Mouse (Mus musculus) liver, embryonic 15.5 days (tissue): ENCODE measurements around the gene C530008M17Rik. TPM values are rescaled to one million over a fixed set of nuclear protein-coding genes. Genes with fewer than 3 reads are reported as not detected.

Experiments used
- ATAC-seq: fragments of 200-750 bp; cut with Nextera tagmentation; 2 replicates; pipeline ENCODE4 v1.8.0; 2017; ENCODE audit warnings: moderate number of reproducible peaks, mild to moderate bottlenecking, moderate library complexity; ENCODE audit not compliant: insufficient read depth
- H3K27ac ChIP-seq: fragments of 300-500 bp; sonication (generic); replicated peaks from 2 replicates; pipeline ENCODE4 v1.5.1; 2015; ENCODE audit warnings: mild to moderate bottlenecking, inconsistent platforms
- H3K27me3 ChIP-seq: fragments of 300-500 bp; sonication (generic); 2 replicates; pipeline ENCODE4 v1.6.1; 2015; ENCODE audit warnings: mild to moderate bottlenecking, inconsistent platforms
- H3K36me3 ChIP-seq: fragments of 300-500 bp; sonication (generic); replicated peaks from 2 replicates; pipeline ENCODE4 v1.6.1; 2015; ENCODE audit warnings: moderate library complexity, mild to moderate bottlenecking, inconsistent platforms
- H3K4me1 ChIP-seq: fragments of 300-500 bp; sonication (generic); replicated peaks from 2 replicates; pipeline ENCODE4 v1.6.1; 2015; ENCODE audit warnings: inconsistent platforms
- H3K4me2 ChIP-seq: fragments of 300-500 bp; sonication (generic); 2 replicates; pipeline ENCODE4 v1.6.1; 2015; ENCODE audit warnings: moderate library complexity, mild to moderate bottlenecking, inconsistent platforms
- H3K4me3 ChIP-seq: fragments of 300-500 bp; sonication (generic); replicated peaks from 2 replicates; pipeline ENCODE4 v1.5.1; 2015; ENCODE audit warnings: mild to moderate bottlenecking, inconsistent platforms
- H3K9ac ChIP-seq: fragments of 300-500 bp; sonication (generic); 2 replicates; pipeline ENCODE4 v1.6.1; 2015; ENCODE audit warnings: moderate library complexity, mild to moderate bottlenecking, inconsistent platforms
- H3K9me3 ChIP-seq: fragments of 300-500 bp; sonication (generic); replicated peaks from 2 replicates; pipeline ENCODE4 v1.6.1; 2016; ENCODE audit warnings: inconsistent platforms
- WGBS: fragments of 180-500 bp; shearing (Covaris S2); methylation state at CpG from one replicate; pipeline ENCODE4 v1.1.7; 2015; ENCODE audit warnings: mixed read lengths; ENCODE audit not compliant: insufficient replicate concordance; 5-methylcytosine and 5-hydroxymethylcytosine counted together
- polyA plus RNA-seq: library from polyadenylated mRNA; unstranded; fragments of >200 nt; fragmentation: Nextera tagmentation; extraction: Ambion mirVana; gene quantifications from 2 replicates; pipeline ENCODE4 v1.2.1, GENCODE M21; 2015

C530008M17Rik gene
- polyA plus RNA-seq, 1 experiment from 2014 or later = 7.5 TPM

DNA sequence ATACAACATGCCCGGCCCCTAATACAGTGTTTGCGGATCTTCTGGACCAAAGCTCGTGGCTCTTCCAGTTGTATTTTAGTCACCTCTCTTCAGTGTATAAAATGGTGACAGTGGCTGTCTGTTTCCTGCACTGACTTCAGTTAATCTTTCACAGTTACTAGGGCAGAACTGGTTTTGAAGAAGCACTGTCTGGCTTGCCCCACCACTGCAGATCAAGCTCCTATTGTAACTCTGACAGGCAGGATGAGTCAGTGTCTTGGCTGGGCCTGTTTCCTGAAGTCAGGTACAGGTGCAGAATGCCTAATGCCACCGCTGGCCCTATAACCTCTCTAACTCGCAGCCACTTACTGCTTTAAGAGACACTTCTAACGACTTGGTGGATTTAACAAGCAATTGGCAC, 152.7 kb downstream of the C530008M17Rik start:
- H3K9ac ChIP-seq = no peak overlapping the region
- no peaks in the 10 kb centered on the region for H3K4me1 ChIP-seq
- no peaks in the 10 kb centered on the region for H3K36me3 ChIP-seq
- no peak for ATAC-seq
- no peak overlapping the region for H3K4me3 ChIP-seq
- no peak overlapping the region for H3K27ac ChIP-seq
- H3K27me3 ChIP-seq = no peaks in the 10 kb centered on the region
- 76% methylated on average over 6 of the region's 6 CpGs for WGBS
- no peaks in the 10 kb centered on the region for H3K9me3 ChIP-seq
- H3K4me2 ChIP-seq = no peak overlapping the region

DNA sequence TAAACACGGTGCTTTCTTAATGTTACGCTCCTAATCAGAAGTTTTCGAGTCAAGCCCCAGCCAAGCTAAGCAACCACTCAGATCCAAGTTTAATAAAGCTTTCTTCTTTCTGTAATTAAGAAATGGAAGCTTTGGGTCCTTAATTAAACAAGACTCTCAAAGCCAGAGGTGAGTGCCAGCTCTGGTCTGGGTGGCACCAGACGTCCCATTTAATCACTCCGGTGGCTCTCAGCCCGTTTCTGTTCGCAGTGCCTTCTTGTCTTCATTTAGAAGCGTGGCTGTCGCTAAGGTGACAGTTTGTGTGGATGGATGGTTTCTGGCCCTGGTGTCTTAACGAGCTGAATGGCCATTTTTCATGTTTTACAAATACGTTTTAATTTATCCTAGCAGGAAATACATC, 158.7 kb downstream of the C530008M17Rik start:
- Histone ChIP-seq H3K9ac (no peak overlapping the region), H3K27me3 (no peaks in the 10 kb centered on the region), H3K4me3 (no peak overlapping the region), H3K36me3 (no peaks in the 10 kb centered on the region), H3K4me1 (no peaks in the 10 kb centered on the region), H3K9me3 (no peaks in the 10 kb centered on the region), H3K27ac (no peak overlapping the region), H3K4me2 (no peak overlapping the region)
- no peak for ATAC-seq
- 80% methylated on average over 11 of the region's 11 CpGs for WGBS

DNA sequence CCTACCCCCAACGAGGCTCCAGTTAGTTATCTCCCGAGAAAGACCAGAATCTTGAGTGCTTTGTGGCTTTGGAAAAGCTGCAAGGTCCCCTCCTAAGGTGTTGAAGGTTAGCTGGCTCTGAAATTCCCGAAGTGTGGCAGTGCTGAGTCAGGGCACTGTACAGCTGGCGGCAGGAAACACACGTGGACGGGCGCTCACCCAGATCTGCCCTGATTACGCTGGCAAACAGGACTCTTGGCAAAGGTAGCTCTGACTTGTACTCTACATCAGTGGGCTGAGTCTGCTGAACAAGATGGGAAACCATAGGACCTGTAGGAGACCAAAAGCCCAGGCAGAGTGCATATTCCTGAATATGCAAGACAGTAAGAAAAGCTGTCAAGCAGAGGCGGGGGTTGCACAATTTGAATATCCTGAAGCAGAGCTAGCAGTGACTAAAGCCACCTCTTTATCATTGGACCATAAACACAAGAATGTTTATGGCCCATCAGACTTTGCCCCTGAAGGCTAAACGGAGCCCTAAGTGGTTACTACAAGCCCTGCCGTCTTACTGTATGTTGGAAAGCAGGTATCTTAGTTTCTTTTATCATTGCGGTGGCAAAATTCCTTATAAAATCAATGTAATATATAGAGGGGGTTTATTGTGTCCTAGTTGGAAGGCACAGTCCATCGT, 159.6 kb downstream of the C530008M17Rik start:
- WGBS = 62% methylated on average over 13 of the region's 13 CpGs
- H3K36me3 ChIP-seq = no peaks in the 10 kb centered on the region
- no peak overlapping the region for H3K27ac ChIP-seq
- no peaks in the 10 kb centered on the region for H3K9me3 ChIP-seq
- no peak overlapping the region for H3K9ac ChIP-seq
- H3K4me3 ChIP-seq = no peak overlapping the region
- ATAC-seq = no peak
- H3K4me1 ChIP-seq = no peaks in the 10 kb centered on the region
- H3K27me3 ChIP-seq = no peaks in the 10 kb centered on the region
- no peak overlapping the region for H3K4me2 ChIP-seq

- WGBS = 78% methylated on average over 5 of the region's 5 CpGs
- Histone ChIP-seq H3K27ac (no peak overlapping the region), H3K4me1 (no peaks in the 10 kb centered on the region), H3K9ac (no peak overlapping the region), H3K36me3 (no peaks in the 10 kb centered on the region), H3K4me2 (no peak overlapping the region), H3K27me3 (no peaks in the 10 kb centered on the region), H3K9me3 (no peaks in the 10 kb centered on the region), H3K4me3 (no peak overlapping the region)
- no peak for ATAC-seq
Measured at GRCm38 (mm10) chr5:76816748-76817147, 160.4 kb downstream of the C530008M17Rik start.

GRCm38 (mm10) chr5:76817678-76818077, 161.4 kb downstream of the C530008M17Rik start:
- ATAC-seq = no peak
- no peak overlapping the region for H3K27ac ChIP-seq
- no peaks in the 10 kb centered on the region for H3K27me3 ChIP-seq
- no peaks in the 10 kb centered on the region for H3K36me3 ChIP-seq
- H3K9ac ChIP-seq = no peak overlapping the region
- no peak overlapping the region for H3K4me2 ChIP-seq
- no peak overlapping the region for H3K4me3 ChIP-seq
- 78% methylated on average over 15 of the region's 15 CpGs for WGBS
- no peaks in the 10 kb centered on the region for H3K9me3 ChIP-seq
- H3K4me1 ChIP-seq = no peaks in the 10 kb centered on the region

- Histone ChIP-seq H3K36me3 (no peaks in the 10 kb centered on the region), H3K4me1 (no peaks in the 10 kb centered on the region), H3K4me3 (no peak overlapping the region), H3K4me2 (no peak overlapping the region), H3K9me3 (no peaks in the 10 kb centered on the region), H3K9ac (no peak overlapping the region), H3K27ac (no peak overlapping the region), H3K27me3 (no peaks in the 10 kb centered on the region)
- 83% methylated on average over 6 of the region's 6 CpGs for WGBS
- ATAC-seq = no peak
Measured at GRCm38 (mm10) chr5:76818807-76819206, 162.5 kb downstream of the C530008M17Rik start.

DNA sequence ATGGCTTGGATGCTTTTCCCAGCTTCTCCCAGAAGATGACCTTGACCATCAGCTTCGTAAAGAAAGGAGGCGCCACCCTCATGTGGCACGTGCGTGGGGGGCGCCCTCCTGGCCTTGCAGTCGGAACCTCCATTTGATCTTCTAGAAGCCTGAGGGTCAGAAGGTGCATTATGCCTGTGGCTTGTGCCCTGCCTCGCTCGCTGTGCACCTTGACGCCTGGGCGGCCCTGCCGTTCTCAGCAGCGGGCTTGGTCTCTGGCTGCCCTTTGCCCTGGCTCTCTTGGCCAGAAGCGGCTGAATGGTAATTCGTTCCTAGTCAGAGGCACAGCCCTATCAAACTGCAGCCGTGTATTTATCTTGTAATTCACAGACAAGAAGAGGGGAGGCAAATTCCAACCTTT, 165.8 kb downstream of the C530008M17Rik start:
- Histone ChIP-seq H3K4me2 (no peak overlapping the region), H3K4me1 (no peaks in the 10 kb centered on the region), H3K9me3 (no peaks in the 10 kb centered on the region), H3K36me3 (no peaks in the 10 kb centered on the region), H3K27ac (no peak overlapping the region), H3K9ac (no peak overlapping the region), H3K4me3 (no peak overlapping the region), H3K27me3 (no peaks in the 10 kb centered on the region)
- whole genome bisulfite sequencing = 83% methylated on average over 15 of the region's 15 CpGs
- ATAC-seq = no peak

- ATAC-seq = no peak
- no peak overlapping the region for H3K4me2 ChIP-seq
- H3K4me1 ChIP-seq = no peaks in the 10 kb centered on the region
- 66% methylated on average over 7 of the region's 7 CpGs for WGBS
- H3K27ac ChIP-seq = no peak overlapping the region
- no peak overlapping the region for H3K9ac ChIP-seq
- H3K36me3 ChIP-seq = no peaks in the 10 kb centered on the region
- no peaks in the 10 kb centered on the region for H3K27me3 ChIP-seq
- H3K4me3 ChIP-seq = no peak overlapping the region
- H3K9me3 ChIP-seq = no peaks in the 10 kb centered on the region
Measured at GRCm38 (mm10) chr5:76828527-76829240, 172.4 kb downstream of the C530008M17Rik start.

DNA sequence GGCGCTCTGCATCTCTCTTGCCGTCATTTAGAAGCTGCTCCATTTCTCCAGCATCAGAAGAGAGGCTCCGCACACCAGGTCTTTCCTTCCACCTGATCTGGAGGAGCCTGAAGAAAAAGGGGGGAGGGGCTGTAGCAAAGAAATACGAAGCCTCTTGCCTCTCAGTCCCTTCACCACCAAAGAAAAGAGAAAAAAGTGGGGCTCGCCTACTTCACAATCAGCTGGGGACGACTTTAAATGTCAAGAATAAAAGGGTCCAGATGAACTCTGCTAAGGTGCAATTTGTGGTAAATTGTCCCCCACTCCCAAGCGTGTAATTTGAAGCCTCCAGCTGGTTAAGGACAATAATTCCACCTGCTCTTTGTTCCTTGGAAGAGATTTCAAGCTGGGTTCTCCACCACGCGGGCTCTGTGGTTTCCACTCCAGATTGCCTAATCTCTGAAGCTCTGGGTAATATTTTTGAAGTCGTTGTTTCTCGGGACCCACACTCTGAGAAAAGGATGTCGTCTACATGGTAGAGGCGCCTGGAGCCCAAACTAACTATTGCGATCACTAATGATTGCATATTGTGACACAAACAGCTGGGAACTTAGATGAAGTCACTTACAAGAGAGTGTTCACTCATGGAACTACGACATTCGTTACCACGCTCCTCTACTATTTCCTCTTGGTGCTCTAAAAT, 176.4 kb downstream of the C530008M17Rik start:
- Histone ChIP-seq H3K27ac (no peak overlapping the region), H3K4me3 (no peak overlapping the region), H3K27me3 (no peaks in the 10 kb centered on the region), H3K9ac (no peak overlapping the region), H3K36me3 (no peaks in the 10 kb centered on the region), H3K4me2 (no peak overlapping the region), H3K9me3 (no peaks in the 10 kb centered on the region), H3K4me1 (no peaks in the 10 kb centered on the region)
- 73% methylated on average over 17 of the region's 17 CpGs for WGBS
- no peak for ATAC-seq

DNA sequence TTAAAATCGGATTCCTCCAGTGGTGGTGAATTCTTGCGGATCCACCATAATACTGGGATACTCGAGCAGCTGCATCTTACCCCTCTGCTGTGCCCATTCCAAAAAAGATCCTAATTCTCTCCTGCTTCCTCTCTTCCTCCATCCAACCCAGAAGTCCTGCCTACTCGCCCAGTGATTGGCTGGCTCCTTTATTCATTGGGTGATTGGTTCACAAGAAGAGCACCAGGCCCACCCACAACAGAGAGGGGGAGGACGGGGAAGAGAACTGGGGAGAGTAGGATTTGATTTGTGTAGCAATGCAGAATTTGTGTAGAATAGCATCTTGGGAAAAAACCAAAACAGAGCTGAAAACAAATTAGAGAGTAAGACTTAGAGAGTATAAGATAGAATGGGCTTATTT, 180.7 kb downstream of the C530008M17Rik start:
- Histone ChIP-seq H3K36me3 (no peaks in the 10 kb centered on the region), H3K4me3 (no peak overlapping the region), H3K27ac (no peak overlapping the region), H3K9me3 (no peaks in the 10 kb centered on the region), H3K27me3 (no peaks in the 10 kb centered on the region), H3K4me2 (no peak overlapping the region), H3K9ac (no peak overlapping the region), H3K4me1 (0 out of 2 replicates have a peak, but pooled peaks cover 3% of the 10 kb centered on the region)
- no peak for ATAC-seq
- WGBS = 52% methylated on average over 5 of the region's 5 CpGs

DNA sequence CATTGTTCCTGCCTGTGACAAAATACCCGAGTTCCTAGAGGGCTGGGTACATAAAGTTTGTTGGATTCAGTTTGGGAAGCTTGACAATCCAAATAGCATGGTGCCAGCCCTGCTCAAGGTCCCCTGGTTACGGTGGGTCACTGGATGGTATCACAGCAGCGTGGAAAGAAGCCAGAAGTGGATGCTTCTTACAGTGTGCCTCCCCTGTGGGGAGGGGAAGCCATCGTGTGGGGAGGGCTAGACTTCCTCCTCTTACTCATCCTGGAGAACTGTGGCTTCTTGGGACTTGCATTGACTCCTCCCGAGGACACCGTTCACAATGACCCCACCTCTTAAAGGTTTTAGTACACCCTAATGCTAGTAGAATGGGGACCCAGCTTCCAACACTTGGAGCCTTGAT, 183.5 kb downstream of the C530008M17Rik start:
- ATAC-seq = no peak
- 60% methylated on average over 6 of the region's 6 CpGs for WGBS
- Histone ChIP-seq H3K4me3 (no peak overlapping the region), H3K27ac (no peak overlapping the region), H3K9ac (no peak overlapping the region), H3K4me1 (0 out of 2 replicates have a peak, but pooled peaks cover 4% of the 10 kb centered on the region), H3K27me3 (no peaks in the 10 kb centered on the region), H3K9me3 (no peaks in the 10 kb centered on the region), H3K4me2 (no peak overlapping the region), H3K36me3 (no peaks in the 10 kb centered on the region)
